Mouse (Mus musculus) cortical plate, adult 2 months (tissue): ENCODE results near the gene Arid1b.

Source experiments
- CTCF ChIP-seq: fragments of 200-500 bp; IDR thresholded peaks from 2 replicates; pipeline ENCODE4 v1.5.1; 2011; ENCODE audit warnings: mild to moderate bottlenecking, control low read depth, low read length; ENCODE audit not compliant: insufficient read depth; ENCODE audit errors: extremely low read depth
- POLR2A ChIP-seq: fragments of 200-500 bp; IDR thresholded peaks from 2 replicates; pipeline ENCODE4 v1.6.1; 2011; ENCODE audit warnings: mild to moderate bottlenecking, low read length, control low read depth; ENCODE audit not compliant: insufficient read depth; ENCODE audit errors: extremely low read depth

DNA sequence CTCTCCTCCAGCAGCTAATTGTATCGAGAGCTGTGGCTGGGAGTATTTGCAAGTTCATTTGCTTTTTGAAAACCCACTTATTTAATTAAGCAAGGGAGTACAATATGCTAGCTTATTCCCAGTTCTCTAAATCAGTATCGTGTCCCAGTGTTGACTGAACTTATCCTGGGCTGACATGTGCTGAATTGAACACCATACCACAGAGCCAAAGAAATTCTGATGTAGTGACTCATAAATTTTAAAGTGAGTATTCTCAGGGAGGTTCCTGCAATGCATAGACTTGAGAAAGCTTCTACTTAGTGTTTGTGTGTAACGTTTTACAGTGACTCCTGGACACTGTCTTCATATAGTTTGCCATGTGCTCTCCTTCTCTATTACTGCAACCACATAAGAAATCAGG is 243.6 kb downstream of the Arid1b start:
- TF ChIP-seq POLR2A = no peak
- TF ChIP-seq CTCF = no peak
